Mouse (Mus musculus) kidney, embryonic 16.5 days (tissue): Measurements from ENCODE around the gene Actn4. TPM values are rescaled to one million over a fixed set of nuclear protein-coding genes. Genes with fewer than 3 reads are reported as not detected.

ENCODE experiments used
- ATAC-seq: fragments of 200-750 bp; cut with Nextera tagmentation; 2 replicates; pipeline ENCODE4 v1.8.0; 2017; ENCODE audit warnings: moderate TSS enrichment; ENCODE audit not compliant: low FRiP score, low TSS enrichment
- H3K27ac ChIP-seq: fragments of 300-500 bp; sonication (generic); 2 replicates; pipeline ENCODE4 v1.5.1; 2014; ENCODE audit warnings: low read length
- H3K27me3 ChIP-seq: fragments of 300-500 bp; sonication (generic); 2 replicates; pipeline ENCODE4 v1.6.1; 2014; ENCODE audit warnings: low read length, control low read depth, mixed read lengths; ENCODE audit not compliant: insufficient read depth
- H3K36me3 ChIP-seq: fragments of 300-500 bp; sonication (generic); 2 replicates; pipeline ENCODE4 v1.6.1; 2014; ENCODE audit warnings: low read length, control low read depth, mixed read lengths; ENCODE audit not compliant: insufficient read depth
- H3K4me1 ChIP-seq: fragments of 300-500 bp; sonication (generic); 2 replicates; pipeline ENCODE4 v1.6.1; 2014; ENCODE audit warnings: low read length, control low read depth, mixed read lengths; ENCODE audit not compliant: insufficient read depth
- H3K4me2 ChIP-seq: fragments of 300-500 bp; sonication (generic); replicated peaks from 2 replicates; pipeline ENCODE4 v1.6.1; 2014; ENCODE audit warnings: low read depth, low read length
- H3K4me3 ChIP-seq: fragments of 300-500 bp; sonication (generic); 2 replicates; pipeline ENCODE4 v1.5.1; 2014; ENCODE audit warnings: mild to moderate bottlenecking, low read length
- H3K9ac ChIP-seq: fragments of 300-500 bp; sonication (generic); replicated peaks from 2 replicates; pipeline ENCODE4 v1.6.1; 2014; ENCODE audit warnings: low read length
- H3K9me3 ChIP-seq: fragments of 300-500 bp; sonication (generic); 2 replicates; pipeline ENCODE4 v1.6.1; 2016; ENCODE audit warnings: low read length, control low read depth
- WGBS: fragments of 180-500 bp; shearing (Covaris S2); extraction: QIAGEN DNeasy Blood & Tissue Kit; methylation state at CpG from one replicate; pipeline ENCODE4 v1.1.7; 2014; 5-methylcytosine and 5-hydroxymethylcytosine counted together
- polyA plus RNA-seq: library from polyadenylated mRNA; unstranded; fragments of >200 nt; fragmentation: Nextera tagmentation; extraction: Ambion mirVana; gene quantifications from 2 replicates; pipeline ENCODE4 v1.2.1, GENCODE M21; 2015

Actn4 gene
- polyA plus RNA-seq, 1 experiment from 2014 or later = 374 TPM

DNA sequence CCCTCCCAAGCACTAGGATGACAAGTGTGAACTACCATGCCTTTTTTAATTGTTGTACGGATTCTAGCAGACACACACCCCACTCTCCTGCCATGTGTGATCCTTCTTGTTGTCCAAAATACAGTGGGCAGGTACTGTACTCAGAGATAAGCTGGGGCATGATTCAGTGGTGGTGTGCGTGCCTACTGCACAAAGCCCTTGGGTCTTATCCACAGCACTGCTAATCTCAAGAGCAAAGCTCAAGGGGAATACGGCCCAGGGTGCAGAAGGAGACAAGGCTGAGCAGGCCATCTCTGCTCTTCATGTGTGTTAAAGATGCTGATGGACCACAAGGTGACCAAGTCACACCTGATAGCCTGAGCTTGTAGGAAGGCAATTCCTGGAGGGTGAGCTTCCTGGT is 41.0 kb downstream of the Actn4 start:
- Histone ChIP-seq H3K27ac (no peak overlapping the region), H3K36me3 (peaks cover 26% of the 10 kb centered on the region)
- WGBS = 87% methylated on average over 3 of the region's 3 CpGs

GRCm38 (mm10) chr7:28919815-28920214 is 42.3 kb downstream of the Actn4 start:
- ATAC-seq = peak; percentile 34
- peak overlapping the region; percentile 14; the same call in 1 of the 2 replicates for H3K9ac ChIP-seq
- peaks cover 63% of the 10 kb centered on the region for H3K4me1 ChIP-seq
- no peak overlapping the region for H3K4me2 ChIP-seq
- H3K27me3 ChIP-seq = no peaks in the 10 kb centered on the region
- no peak overlapping the region for H3K4me3 ChIP-seq
- peaks cover 40% of the 10 kb centered on the region for H3K36me3 ChIP-seq
- 40% methylated on average over 6 of the region's 6 CpGs for WGBS
- H3K9me3 ChIP-seq = no peaks in the 10 kb centered on the region
- H3K27ac ChIP-seq = peak overlapping the region; percentile 79

More for the DNA sequence above, 41.0 kb downstream of the Actn4 start:
- Histone ChIP-seq H3K4me1 (peaks cover 77% of the 10 kb centered on the region), H3K4me3 (no peak overlapping the region), H3K4me2 (no peak overlapping the region), H3K9me3 (no peaks in the 10 kb centered on the region), H3K27me3 (no peaks in the 10 kb centered on the region), H3K9ac (no peak overlapping the region)
- ATAC-seq = no peak

- peak overlapping the region; percentile 79 for H3K27ac ChIP-seq
Observed at GRCm38 (mm10) chr7:28918540-28918939, 43.6 kb downstream of the Actn4 start.

GRCm38 (mm10) chr7:28917503-28918426 is 44.4 kb downstream of the Actn4 start:
- H3K9me3 ChIP-seq = no peaks in the 10 kb centered on the region
- 51% methylated on average over 10 of the region's 10 CpGs for WGBS
- no peak overlapping the region for H3K4me2 ChIP-seq
- H3K4me1 ChIP-seq = peaks cover 43% of the 10 kb centered on the region
- peaks cover 60% of the 10 kb centered on the region for H3K36me3 ChIP-seq
- peak overlapping the region; percentile 79 for H3K27ac ChIP-seq
- no peaks in the 10 kb centered on the region for H3K27me3 ChIP-seq
- H3K4me3 ChIP-seq = no peak overlapping the region
- peak; percentile 37 for ATAC-seq
- H3K9ac ChIP-seq = no peak overlapping the region

More at GRCm38 (mm10) chr7:28918540-28918939, 43.6 kb downstream of the Actn4 start:
- Histone ChIP-seq H3K9ac (no peak overlapping the region), H3K4me1 (peaks cover 50% of the 10 kb centered on the region), H3K4me2 (no peak overlapping the region), H3K9me3 (no peaks in the 10 kb centered on the region), H3K27me3 (no peaks in the 10 kb centered on the region), H3K36me3 (peaks cover 53% of the 10 kb centered on the region), H3K4me3 (no peak overlapping the region)
- ATAC-seq = no peak
- 63% methylated on average over 8 of the region's 8 CpGs for WGBS

DNA sequence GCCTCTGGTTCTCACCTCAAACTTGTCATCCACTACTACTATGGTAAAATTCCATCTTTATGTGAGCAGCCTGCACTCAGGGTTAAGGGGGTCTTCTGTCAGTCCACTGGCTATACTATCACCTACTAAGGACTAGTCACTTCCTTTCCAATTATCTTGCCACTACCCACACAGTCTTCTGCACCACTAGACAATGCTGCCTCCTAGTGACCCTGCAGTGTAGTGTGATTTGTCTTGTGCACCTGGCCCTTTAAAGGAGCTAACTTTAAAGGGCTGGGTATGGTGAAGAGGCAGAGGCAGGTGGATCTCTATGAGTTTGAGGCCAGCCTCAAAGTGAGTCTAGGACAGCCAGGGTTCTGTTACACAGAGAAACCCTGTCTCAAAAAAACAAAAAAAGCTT is 45.6 kb downstream of the Actn4 start:
- Histone ChIP-seq H3K36me3 (peaks cover 70% of the 10 kb centered on the region), H3K4me1 (peaks cover 45% of the 10 kb centered on the region)

DNA sequence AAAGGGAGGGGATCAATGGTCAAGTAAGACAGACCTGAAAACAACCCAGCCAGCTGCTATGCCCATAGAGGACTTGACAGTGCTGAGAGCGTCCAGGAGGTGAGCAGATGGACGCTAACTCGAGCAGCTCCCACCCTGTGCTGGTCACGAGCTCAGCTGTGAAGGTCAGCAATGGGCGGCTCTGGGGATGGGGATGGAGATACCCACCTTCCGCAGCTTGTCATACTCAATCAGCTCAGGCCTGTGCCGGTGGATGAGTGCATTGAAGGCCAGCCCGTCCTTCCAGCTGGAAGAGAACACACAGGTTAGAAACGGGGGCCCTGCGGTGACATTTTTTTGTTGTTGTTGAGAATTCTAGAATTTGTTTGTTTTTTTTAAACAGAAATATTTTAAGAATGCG is 49.0 kb downstream of the Actn4 start:
- Histone ChIP-seq H3K4me3 (no peak overlapping the region), H3K9me3 (no peaks in the 10 kb centered on the region), H3K4me1 (peaks cover 21% of the 10 kb centered on the region), H3K36me3 (peaks cover 89% of the 10 kb centered on the region), H3K27ac (peak overlapping the region; percentile 78), H3K4me2 (no peak overlapping the region), H3K27me3 (no peaks in the 10 kb centered on the region), H3K9ac (peak overlapping the region; percentile 10; the same call in 1 of the 2 replicates)
- WGBS = 58% methylated on average over 11 of the region's 11 CpGs
- ATAC-seq = no peak

More for the DNA sequence above, 45.6 kb downstream of the Actn4 start:
- H3K9ac ChIP-seq = no peak overlapping the region
- no peaks in the 10 kb centered on the region for H3K27me3 ChIP-seq
- no peak overlapping the region for H3K4me3 ChIP-seq
- H3K27ac ChIP-seq = no peak overlapping the region
- no peaks in the 10 kb centered on the region for H3K9me3 ChIP-seq
- no peak for ATAC-seq
- no peak overlapping the region for H3K4me2 ChIP-seq

DNA sequence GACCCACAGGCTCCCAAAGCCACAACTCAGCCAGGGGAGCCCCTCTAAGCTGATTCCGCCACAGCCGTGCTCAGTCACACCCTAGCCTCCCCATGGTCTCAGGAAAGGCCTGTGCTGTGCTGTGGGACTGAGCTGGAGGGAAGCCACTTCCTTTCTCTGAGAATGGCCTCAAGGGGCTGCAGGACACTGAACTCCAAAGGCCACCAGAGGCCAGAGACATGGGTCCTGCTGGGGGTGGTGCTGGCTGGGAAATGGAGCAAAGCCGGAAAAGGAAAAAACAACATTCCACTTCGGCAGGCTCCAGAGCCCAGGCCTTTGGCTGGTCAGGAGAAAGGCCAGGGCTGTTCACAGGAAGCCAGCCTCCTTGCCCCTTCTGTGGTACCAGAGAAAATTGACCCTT is 50.5 kb downstream of the Actn4 start:
- Histone ChIP-seq H3K4me1 (peaks cover 11% of the 10 kb centered on the region), H3K9ac (no peak overlapping the region; the same call in 1 of the 2 replicates), H3K27me3 (no peaks in the 10 kb centered on the region), H3K27ac (peak overlapping the region; percentile 78), H3K9me3 (no peaks in the 10 kb centered on the region), H3K4me2 (no peak overlapping the region), H3K36me3 (peaks cover 95% of the 10 kb centered on the region), H3K4me3 (no peak overlapping the region)
- ATAC-seq = peak; percentile 84
- WGBS = 32% methylated on average over 4 of the region's 4 CpGs

DNA sequence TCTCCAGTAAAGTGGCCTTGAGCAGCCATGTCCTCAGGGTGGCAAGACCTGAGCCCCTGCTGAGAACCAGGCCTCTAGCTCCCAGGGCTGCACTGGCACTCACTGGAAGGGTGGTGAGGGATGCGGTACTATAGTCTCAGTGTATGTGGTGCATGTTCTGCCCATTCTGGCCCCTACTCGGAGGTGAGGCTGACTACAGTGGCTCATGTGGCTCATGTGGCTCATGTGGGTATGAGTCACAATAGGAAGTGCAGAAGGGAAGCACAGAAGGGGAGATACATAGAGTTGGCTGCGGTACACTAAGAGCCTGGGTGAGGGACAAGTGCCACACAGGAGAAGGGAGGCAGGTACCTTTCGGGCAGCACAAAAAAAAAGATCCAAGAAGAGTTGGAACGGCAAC is 54.9 kb downstream of the Actn4 start:
- Histone ChIP-seq H3K27me3 (no peaks in the 10 kb centered on the region), H3K36me3 (peaks cover 92% of the 10 kb centered on the region), H3K27ac (no peak overlapping the region), H3K9me3 (no peaks in the 10 kb centered on the region), H3K4me3 (no peak overlapping the region), H3K4me2 (no peak overlapping the region), H3K9ac (no peak overlapping the region), H3K4me1 (peaks cover 5% of the 10 kb centered on the region)
- ATAC-seq = no peak
- 95% methylated on average over 5 of the region's 5 CpGs for WGBS

DNA sequence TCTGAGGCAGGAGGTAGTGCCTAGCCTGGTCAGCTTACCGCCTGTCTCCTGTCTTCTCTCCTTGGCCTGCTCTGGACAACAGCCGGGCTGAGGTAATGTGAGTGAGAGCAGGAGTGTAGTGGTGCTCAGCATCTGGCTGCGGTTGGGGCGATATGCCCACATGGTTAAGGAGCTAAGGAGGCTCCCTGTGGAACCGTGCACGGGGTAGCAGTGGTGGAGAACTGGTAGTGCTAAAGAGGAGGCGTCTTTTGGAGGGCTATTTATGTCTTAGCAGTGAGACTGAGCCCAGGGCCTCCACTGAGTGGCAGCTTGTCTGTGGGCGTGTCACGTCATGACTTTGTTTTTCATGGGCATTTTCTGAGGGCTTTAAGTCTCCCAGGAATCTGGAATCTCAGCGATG is 58.4 kb downstream of the Actn4 start:
- H3K9me3 ChIP-seq = no peaks in the 10 kb centered on the region
- no peak for ATAC-seq
- H3K27me3 ChIP-seq = no peaks in the 10 kb centered on the region
- no peaks in the 10 kb centered on the region for H3K4me1 ChIP-seq
- peaks cover 95% of the 10 kb centered on the region for H3K36me3 ChIP-seq
- no peak overlapping the region for H3K4me2 ChIP-seq
- H3K4me3 ChIP-seq = no peak overlapping the region
- no peak overlapping the region for H3K27ac ChIP-seq
- H3K9ac ChIP-seq = no peak overlapping the region
- WGBS = 84% methylated on average over 10 of the region's 10 CpGs

GRCm38 (mm10) chr7:28902809-28903208 is 59.3 kb downstream of the Actn4 start:
- H3K27me3 ChIP-seq = no peaks in the 10 kb centered on the region
- H3K9ac ChIP-seq = no peak overlapping the region
- no peak overlapping the region for H3K4me3 ChIP-seq
- H3K9me3 ChIP-seq = no peaks in the 10 kb centered on the region
- H3K36me3 ChIP-seq = peaks cover 95% of the 10 kb centered on the region
- no peak overlapping the region for H3K4me2 ChIP-seq
- 94% methylated on average over 3 of the region's 3 CpGs for WGBS
- H3K4me1 ChIP-seq = no peaks in the 10 kb centered on the region
- no peak overlapping the region for H3K27ac ChIP-seq
- ATAC-seq = no peak
